ENCODE assay signal across 30 mouse cellular contexts in the genomic region with DNA sequence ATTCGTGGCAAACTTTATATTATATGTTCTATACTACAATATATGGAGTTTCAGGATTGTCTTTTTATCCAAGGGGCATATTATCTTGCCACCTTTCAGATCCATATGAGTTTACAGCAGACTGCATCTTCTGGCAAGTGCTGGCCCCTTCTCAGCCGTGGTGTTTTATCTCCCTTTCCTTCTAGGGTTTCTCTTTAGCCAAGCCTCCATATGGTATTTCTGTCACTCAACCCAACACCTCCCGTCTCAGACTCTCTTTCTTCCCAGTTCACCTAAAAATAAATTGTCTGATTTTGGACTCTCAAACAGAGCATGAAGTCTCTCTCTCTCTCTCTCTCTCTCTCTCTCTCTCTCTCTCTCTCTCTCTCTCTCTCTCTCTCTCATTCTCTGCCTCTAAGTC.
DNase-seq lines count a peak whose midpoint lies in the region; ATAC-seq lines count a peak whose summit lies in the region.
"Had no signal": no experiment of that assay in that cellular context is flagged by ENCODE, and none has a peak within 500 bp of the region (broad histone marks: within the 10 kb centered on the region; RNA-seq: fewer than 3 reads in every experiment).

No protein-coding gene starts in this region.

- no peak overlapping the region for H3K4me2 ChIP-seq in intestine, embryonic 15.5 days (replicated peaks)
- H3K4me2 ChIP-seq: embryonic facial prominence, embryonic 13.5 days; heart, embryonic 15.5 days; liver, embryonic 12.5 days; midbrain, embryonic 11.5 days; neural tube, embryonic 12.5 days had no signal

- no peaks in the 10 kb centered on the region for H3K36me3 ChIP-seq in intestine, embryonic 15.5 days
- H3K36me3 ChIP-seq: embryonic facial prominence, embryonic 13.5 days; heart, embryonic 15.5 days; liver, embryonic 12.5 days; neural tube, embryonic 12.5 days had no signal

- peak; percentile 3 to 4 for DNase-seq in cerebellum, postnatal 10 days
- DNase-seq in cerebellum, adult 8-10 months = no peak
- DNase-seq in frontal cortex, adult 2 months (ENCODE audit: extremely low spot score in 1 of 2, low spot score in 1 of 2) = peak; percentile 12 to 41
- DNase-seq in frontal cortex, postnatal 25 days (ENCODE audit: low spot score in 2 of 2) = no peak
- peak; percentile 22 to 27 for DNase-seq in right cerebral cortex, postnatal 10 days (ENCODE audit: low spot score in 2 of 2)
- DNase-seq in right cerebral cortex, postnatal 25 days = no peak
- DNase-seq in thymus, postnatal 0 days (ENCODE audit: low spot score) = no peak
- DNase-seq: adrenal gland, adult 8-10 months; cerebellum, adult 11 months; cerebellum, adult 9-11 months; gastrocnemius, postnatal 10 days; kidney, adult 2 months; kidney, postnatal 36 days; liver, postnatal 0 days; lung, postnatal 36 days; thymus, adult 2 months; thymus, postnatal 4 days had no signal

- H3K27ac ChIP-seq in intestine, embryonic 15.5 days = no peak overlapping the region
- H3K27ac ChIP-seq: embryonic facial prominence, embryonic 13.5 days; heart, embryonic 15.5 days; layer of hippocampus, adult 2 months; liver, embryonic 12.5 days; neural tube, embryonic 12.5 days; stomach, postnatal 0 days had no signal

- no peaks in the 10 kb centered on the region for H3K4me1 ChIP-seq in intestine, embryonic 15.5 days (replicated peaks)
- H3K4me1 ChIP-seq: embryonic facial prominence, embryonic 13.5 days; liver, embryonic 12.5 days; neural tube, embryonic 12.5 days had no signal

- H3K9ac ChIP-seq in intestine, embryonic 15.5 days = no peak overlapping the region
- H3K9ac ChIP-seq: embryonic facial prominence, embryonic 13.5 days; heart, embryonic 15.5 days; liver, embryonic 12.5 days; liver, postnatal 0 days; neural tube, embryonic 12.5 days had no signal

- ATAC-seq in intestine, embryonic 15.5 days = no peak
- ATAC-seq: activated CD4-positive, CD25-positive, alpha-beta regulatory T cell, adult 4 months; hindbrain, embryonic 16.5 days; liver, embryonic 12.5 days; liver, postnatal 0 days; midbrain, embryonic 16.5 days had no signal

- no peak overlapping the region for H3K4me3 ChIP-seq in intestine, embryonic 15.5 days (replicated peaks)
- H3K4me3 ChIP-seq: embryonic facial prominence, embryonic 13.5 days; erythroblast, embryonic 14.5 days; heart, embryonic 15.5 days; layer of hippocampus, adult 2 months; liver, embryonic 12.5 days; neural tube, embryonic 12.5 days had no signal

- H3K9me3 ChIP-seq in intestine, embryonic 15.5 days = no peaks in the 10 kb centered on the region
- H3K9me3 ChIP-seq: embryonic facial prominence, embryonic 13.5 days; heart, embryonic 15.5 days; liver, embryonic 12.5 days; neural tube, embryonic 12.5 days had no signal

- 65% methylated on average over 3 of the region's 3 CpGs for WGBS in intestine, embryonic 15.5 days

- no peaks in the 10 kb centered on the region for H3K27me3 ChIP-seq in intestine, embryonic 15.5 days (replicated peaks)
- H3K27me3 ChIP-seq: CH12.LX; embryonic facial prominence, embryonic 13.5 days; heart, embryonic 15.5 days; liver, embryonic 12.5 days; neural tube, embryonic 12.5 days had no signal

Comparison
In these comparisons a context has a peak if more than half of its experiments do, and no peak if none do; other contexts are left out.
1. DNase-seq: peak in cerebellum, postnatal 10 days (2 of 2), frontal cortex, adult 2 months (2 of 2) and right cerebral cortex, postnatal 10 days (2 of 2); none in cerebellum, adult 8-10 months (single experiment), frontal cortex, postnatal 25 days (0 of 2), right cerebral cortex, postnatal 25 days (single experiment) and thymus, postnatal 0 days (single experiment).